Mouse (Mus musculus) B cell, adult 67 days (primary cell): ENCODE measurements around the gene Mpv17l. TPM values are rescaled to one million over a fixed set of nuclear protein-coding genes. Genes with fewer than 3 reads are reported as not detected.

Experiments
- total RNA-seq, 2 experiments: library from RNA; stranded (reverse); gene quantifications; 4 replicates each; pipeline ENCODE4 v1.2.4; 2023

Mpv17l gene
- 1 to 10 TPM in 1 of 2 experiments, under 1 TPM in 1; 0.80 to 1.6 TPM for total RNA-seq

DNA sequence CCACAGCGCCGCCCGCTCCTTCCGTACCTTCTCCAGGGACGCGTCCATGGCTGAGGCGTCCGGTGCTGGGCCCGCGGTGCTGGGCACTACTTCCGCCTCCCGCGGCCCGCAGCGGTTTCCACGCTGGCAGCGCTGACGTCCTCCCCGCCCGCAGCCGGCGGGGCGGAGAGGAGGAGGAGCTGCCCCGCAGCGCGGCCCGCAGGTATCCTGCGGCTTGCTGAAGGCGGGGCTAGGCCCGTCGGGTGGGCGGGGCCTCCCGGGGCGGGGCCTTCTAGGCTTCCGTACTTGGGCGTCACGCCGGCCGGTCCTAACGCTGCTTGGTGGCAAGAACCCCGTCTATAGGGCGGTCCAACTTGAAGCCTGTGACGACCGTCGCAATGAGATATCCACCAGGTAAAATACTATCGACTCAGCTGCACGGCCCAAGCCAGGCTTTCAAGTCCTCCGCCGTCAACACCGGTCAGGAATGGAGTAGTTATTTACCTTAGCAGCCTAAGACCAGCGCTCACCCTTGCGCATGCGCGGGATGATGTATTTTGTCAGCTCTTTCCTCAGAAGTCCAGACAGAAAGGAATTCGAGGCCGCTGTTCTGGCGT lies at the start of gene Mpv17l, which contains the start of gene Pdxdc1:
Gene Mpv17l (plus strand): TSS at position 274 of the 596 bp plus-strand sequence.
Gene Pdxdc1 (minus strand): TSS at position 244 of the 596 bp plus-strand sequence.

DNA sequence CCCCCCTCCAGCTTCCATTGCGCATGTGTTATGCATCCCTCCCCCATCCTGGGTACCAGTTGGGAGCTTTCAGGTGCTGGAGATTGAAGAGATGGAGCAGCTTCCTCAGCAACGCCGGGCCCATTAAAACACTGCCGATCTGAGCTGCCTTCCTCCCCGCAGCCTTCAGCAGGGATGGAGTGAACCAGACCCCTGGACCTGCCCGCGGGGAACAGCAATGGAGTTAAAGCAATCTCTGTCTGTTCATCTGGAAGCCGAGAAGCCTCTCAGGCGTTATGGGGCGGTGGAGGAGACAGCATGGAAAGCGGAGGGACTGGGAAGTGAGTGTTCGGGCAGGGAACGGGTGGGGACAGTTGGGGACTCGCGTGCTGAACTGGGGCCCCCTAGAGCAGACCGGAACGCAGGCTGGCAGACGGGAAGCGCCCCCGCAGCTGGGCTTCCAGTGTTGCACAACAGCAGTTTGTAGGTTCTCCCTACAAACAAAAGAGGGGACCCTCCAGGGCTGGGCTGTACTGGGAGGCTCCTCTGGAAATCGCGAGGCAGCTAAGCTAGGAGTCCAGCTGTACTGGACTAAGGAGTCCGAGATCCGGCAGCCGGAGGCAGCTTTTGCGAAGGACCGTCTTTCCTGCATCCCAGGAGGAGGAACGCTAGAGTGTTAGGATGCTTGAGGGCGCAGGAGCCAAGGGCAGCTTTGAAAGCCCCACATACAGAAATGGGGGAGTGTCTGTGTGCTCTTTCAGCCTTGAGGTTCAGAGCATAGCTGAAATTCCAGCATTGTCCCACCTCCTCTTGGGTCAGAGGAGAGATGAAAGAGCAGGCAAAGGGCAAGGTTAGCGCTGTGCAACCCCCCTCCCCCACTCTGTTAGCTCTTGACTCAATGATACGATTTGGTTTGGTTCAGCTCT lies 83.9 kb downstream of the Mpv17l start, which contains the start of the genes 2900011O08Rik and Ifitm7:
Gene 2900011O08Rik (plus strand): TSS at position 31 of the 905 bp plus-strand sequence.
Gene Ifitm7 (minus strand): TSS at position 315 of the 905 bp plus-strand sequence.

Other genes with a start within 250 kb of the Mpv17l start
- 10 to 100 TPM; 37.1 to 43.5 TPM for gene Parn, start 235.0 kb upstream of the Mpv17l start, total RNA-seq
- gene Bfar, start 231.3 kb upstream of the Mpv17l start, total RNA-seq: 10 to 100 TPM; 62.2 to 84.4 TPM
- 10 to 100 TPM; 17.4 to 25.0 TPM for gene 3110001I22Rik, start 231.2 kb upstream of the Mpv17l start, total RNA-seq
- gene Pla2g10, start 172.2 kb upstream of the Mpv17l start, total RNA-seq: not detected
- gene Rrn3, start 122.5 kb upstream of the Mpv17l start, total RNA-seq: 10 to 100 TPM; 38.2 to 40.6 TPM
- gene Ntan1, start 84.3 kb upstream of the Mpv17l start, total RNA-seq: 100 to 1,000 TPM; 133 to 147 TPM
- 10 to 100 TPM; 71.9 to 91.4 TPM for gene Pdxdc1, start within 50 bp of the Mpv17l start, total RNA-seq
- under 1 TPM in 1 of 2 experiments, not detected in 1; 0.23 TPM for gene 2900011O08Rik, start 83.4 kb downstream of the Mpv17l start, total RNA-seq
- not detected for gene Ifitm7, start 83.7 kb downstream of the Mpv17l start, total RNA-seq